Mouse (Mus musculus) heart, postnatal 36 days (tissue): ENCODE data around the gene Cwh43. TPM values are rescaled to one million over a fixed set of nuclear protein-coding genes. Genes with fewer than 3 reads are reported as not detected.

ENCODE experiments used
- DNase-seq, 2 experiments: peaks; one replicate each; pipeline ENCODE4 v3.0.0; 2021 to 2022
- intact Hi-C: fragments of 180-260 bp; cut with DNase I; formaldehyde crosslinking; loops from one replicate; pipeline ENCODE4 v1.15.1; 2025
- total RNA-seq, 2 experiments: library from RNA; stranded (reverse); gene quantifications; 2 replicates each; pipeline ENCODE4 v1.2.3; 2021

Cwh43 gene
- total RNA-seq, result not detected

DNA sequence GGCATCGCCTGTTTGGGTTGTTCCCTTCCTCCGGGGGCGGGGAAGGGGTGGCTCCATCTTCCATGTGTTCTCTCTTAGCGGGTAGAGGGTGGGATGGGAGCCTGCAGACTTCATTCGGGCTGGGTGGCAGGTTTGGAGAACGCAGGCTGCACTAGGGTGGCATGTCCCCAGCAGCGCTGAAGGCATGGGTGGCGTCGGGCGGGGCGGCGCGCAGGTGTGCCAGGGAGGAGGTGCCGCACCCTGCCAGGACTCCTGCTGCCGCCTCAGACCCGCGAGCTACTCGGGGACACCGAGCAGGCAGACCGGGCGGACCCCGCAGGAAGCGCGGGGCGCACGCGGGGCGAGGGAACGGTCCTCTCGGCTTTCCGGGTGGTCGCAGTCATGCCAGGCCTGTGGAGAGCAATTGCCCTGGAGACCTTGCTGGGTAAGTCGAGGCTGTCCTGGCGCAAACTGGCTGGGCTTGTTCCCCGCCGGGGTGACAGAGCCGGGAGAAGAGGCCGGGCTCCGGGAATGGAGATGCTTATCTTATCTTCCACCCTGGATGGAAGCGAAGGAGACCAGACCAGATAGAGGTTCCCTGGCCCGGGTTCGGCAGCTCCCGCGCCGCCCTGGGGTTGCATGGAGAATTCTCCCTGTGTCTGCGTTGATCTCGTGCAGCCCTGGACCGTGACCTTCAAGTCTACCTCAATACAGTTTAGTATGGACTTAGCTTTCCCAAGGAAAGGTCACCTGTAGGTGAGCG is at the start of gene Cwh43:
TSS of gene Cwh43 (plus strand) at position 95 of the 742 bp plus-strand sequence.
- intact Hi-C loops, result no loop called here
- no peak for DNase-seq

DNA sequence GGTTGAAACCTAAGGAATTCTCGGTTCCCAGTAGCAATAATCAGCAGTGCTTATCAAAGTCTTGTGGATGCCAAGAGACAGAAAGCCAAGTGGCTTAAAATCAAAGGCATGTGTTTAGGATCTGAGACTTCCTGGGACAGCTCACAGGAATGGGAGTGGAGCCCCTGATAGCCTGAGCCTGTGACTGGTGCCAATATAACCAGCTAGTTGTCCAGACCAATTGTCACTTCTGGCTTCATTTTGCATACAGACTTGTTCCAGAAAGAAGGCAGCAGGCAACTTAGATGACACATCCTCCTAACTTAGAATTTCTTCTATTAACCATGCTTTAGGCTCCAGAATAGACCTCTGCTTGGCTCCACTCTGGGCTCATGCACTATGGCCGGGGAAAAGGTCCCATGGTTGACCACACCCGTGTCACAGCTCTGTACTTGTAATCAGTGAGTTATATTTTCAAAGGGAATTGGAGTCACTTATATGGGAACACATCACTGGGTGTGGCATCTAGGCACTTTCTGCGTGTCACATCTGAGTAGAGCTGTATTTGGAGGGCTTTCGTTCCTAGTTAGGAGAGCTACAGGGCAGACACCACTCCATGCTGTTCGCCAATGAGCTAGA is 46.6 kb upstream of the Cwh43 start:
- intact Hi-C loops, result no loop called here
- DNase-seq, result peak in 1 of 2 experiments; percentile 10

DNA sequence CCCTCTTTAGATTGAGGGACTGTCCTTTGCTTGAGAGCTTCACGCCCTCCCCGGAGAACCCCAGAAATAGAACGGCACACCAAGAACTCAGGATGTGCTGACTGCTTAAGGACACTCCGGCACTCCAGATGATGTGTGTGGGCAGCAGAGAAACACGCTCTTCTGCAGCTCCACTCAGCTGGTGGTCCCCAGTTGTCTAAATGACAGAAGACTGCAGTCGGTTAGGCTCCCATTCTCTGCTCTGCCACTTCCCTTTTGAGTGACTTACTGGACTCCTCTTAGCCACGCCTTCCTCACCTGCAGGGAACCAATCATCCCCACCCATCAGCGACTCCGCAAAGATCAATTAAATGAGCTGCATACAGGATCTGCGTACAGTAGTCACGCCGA is 46.1 kb upstream of the Cwh43 start:
- DNase-seq, result no peak
- intact Hi-C loops, result no loop called here

DNA sequence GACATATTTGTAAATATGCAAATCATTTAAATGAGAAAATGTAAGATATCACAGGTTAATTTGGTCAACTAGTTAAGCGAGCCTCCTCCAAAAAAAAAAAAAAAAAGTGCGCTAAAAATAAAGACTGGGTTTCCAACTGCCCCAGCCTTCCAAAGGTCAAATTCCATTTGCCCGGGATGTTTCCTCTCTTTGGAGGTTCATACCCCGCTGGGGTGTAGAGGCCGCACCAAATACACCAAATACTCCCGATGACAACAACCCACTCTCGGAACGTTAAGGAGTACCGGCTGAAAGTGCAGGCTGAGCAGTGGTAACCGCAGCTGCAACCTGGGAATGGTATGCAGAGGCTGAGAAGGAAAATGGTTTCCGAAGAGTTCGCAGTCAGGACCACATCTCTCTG is 45.6 kb upstream of the Cwh43 start:
- intact Hi-C loops, result no loop called here
- no peak for DNase-seq

DNA sequence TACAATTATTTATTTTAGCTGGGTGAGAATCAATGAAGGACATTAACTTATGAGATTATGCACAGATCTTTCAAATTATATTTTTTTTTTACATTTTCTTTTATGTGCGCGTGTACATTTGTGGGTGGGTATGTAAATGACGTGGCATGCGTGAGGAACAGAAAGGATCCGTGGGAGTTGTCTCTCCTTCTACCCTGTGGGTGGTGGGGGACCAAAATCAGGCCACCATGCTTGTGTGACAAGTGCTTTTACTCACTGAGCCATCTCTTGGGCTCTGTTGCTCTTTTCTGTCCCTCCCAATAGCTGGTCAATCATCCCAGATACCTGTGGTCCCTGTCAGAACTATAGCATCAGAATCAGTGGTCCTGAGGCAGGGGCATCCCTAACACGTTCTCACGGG is 43.5 kb upstream of the Cwh43 start:
- no peak for DNase-seq
- intact Hi-C loops, result no loop called here

DNA sequence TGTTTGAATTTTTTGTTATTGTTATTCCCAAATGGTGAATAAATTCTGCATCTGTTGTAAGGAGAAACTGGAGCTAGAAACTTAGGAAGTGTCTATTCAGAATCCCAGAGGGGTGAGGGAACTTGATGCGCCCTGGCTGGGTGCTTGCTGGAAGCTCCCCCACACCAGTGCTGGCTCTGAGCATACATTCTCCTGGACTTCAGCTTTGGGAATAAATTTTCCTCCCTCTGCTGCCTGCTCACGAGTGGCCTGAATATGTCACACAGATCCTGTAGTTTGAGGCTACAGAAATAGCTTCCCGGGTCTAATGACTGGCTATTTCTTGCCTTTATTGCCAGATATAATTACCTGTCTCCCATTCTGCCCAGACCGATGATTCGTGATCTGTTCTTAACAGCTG is 43.1 kb upstream of the Cwh43 start:
- DNase-seq, result no peak
- intact Hi-C loops, result no loop called here

DNA sequence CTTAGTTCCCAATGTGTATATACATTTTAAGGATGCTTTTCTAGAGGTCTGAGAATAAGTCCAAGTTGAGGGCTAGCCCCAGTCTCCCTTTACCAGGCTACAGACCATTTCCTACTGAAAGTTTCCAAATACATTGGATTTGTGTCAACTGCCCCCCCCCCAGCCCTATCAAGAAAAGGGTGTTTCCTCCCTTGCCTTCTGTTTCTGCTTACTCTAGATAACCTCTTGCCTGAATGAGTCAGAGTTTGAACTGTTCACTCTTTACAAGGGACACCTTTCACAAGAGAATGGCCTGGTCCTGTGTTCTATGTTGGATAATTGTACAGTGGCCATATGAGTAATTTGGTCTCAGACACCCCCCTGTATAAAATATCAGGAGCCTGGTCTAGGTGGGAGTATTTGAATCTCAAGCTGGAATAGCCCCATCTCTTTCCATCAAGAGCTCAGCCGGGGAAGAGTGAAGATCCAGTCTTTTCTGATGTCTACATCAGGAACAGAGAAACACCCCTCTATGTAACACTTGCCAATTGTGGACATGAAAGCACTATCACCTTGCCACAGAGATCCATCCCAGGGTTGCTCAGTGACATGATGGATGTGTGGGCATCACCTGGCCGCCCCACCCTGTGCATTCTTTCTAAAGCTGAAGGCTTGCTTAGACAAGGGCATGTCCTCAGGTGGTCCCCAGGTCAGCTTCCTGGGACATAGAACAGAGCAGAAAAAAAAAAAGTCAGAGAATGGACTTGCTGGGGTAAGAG is 41.6 kb upstream of the Cwh43 start:
- DNase-seq, result no peak
- intact Hi-C loops, result no loop called here

DNA sequence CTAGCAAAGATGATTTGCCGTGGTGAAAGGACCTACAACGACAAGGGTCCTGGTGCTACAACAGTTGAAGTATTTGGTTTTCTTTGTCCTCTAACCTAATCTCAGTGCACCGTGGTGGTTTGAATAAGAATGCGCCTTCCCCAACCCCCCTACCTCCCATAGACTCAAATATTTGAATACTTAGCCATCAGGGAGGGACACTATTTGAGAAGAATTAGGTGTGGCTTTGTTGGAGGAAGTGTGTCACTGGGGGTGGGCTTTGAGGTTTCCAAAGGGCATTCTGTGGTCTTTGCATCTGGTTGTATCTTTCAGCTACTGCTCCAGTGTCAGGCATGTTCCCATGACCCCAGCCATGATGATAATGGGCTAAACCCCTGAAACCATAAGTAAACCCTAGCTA is 38.0 kb upstream of the Cwh43 start:
- intact Hi-C loops, result no loop called here
- no peak for DNase-seq

DNA sequence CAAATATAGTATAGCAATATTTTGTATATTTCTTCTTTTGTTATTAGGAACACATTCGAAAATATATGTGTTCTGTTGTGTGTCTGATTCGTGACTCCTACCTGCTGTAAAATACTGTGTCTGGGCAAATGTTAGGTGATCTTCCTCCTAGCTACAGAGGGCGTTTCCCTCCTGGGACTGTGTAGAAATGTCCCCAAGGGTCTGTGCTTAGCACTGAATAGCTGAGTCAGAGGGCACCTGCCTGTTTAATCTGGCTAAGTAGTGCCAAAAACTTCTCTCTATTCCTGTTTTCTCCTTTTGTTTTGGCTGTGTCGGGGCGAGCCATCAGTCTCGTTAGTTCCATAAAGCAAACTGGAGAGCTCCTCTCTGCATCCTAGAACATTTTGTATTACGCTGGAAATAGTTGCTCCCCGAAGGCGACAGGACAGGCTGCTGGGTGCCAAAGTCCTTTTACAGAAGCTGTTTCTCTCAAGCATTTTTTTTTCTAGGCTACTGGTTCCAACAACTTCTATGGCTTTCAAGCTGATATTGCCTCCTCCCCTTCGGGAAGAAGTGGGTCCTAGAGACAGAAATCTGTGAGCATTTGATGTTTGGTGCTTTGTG is 36.9 kb upstream of the Cwh43 start:
- peak in 1 of 2 experiments; percentile 9 for DNase-seq
- intact Hi-C loops, result no loop called here

DNA sequence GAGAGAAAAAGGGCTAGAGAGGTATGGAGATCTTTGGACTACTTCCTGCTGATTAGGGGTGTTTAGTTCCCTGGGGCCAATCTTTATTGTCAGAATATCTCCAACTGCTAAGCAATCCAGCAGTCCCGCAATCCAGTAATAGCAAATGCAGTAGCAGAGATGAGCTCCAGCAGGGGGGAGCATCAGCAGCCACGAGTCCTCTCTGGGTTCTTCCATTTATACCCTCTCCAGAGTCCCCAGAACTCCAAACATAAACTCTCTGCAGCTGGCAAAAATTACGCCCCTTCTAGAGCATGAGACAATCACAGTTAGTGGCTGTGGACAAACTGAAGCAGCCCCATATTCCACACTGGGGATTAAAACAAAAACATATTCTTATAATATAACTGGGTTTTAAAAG is 36.1 kb upstream of the Cwh43 start:
- no peak for DNase-seq
- intact Hi-C loops, result no loop called here

DNA sequence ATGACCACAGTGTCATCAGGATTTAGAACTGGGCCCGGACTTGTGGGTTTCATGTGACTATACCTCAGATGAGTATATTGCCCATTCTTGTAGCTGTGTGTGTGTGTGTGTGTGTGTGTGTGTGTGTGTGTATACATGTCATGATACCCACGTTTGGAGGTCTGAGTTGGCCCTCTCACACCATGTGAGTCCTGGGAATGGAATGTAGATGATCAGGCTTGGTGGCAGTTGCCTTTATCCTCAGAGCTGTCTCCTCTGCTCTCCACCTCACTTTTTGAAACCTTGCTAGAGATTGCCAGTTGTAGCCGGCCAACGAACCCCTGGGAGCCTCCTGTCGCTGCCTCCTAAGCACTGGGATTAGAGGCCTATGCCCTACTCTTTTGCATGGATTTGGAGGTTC is 33.3 kb upstream of the Cwh43 start:
- DNase-seq, result no peak
- intact Hi-C loops, result no loop called here

DNA sequence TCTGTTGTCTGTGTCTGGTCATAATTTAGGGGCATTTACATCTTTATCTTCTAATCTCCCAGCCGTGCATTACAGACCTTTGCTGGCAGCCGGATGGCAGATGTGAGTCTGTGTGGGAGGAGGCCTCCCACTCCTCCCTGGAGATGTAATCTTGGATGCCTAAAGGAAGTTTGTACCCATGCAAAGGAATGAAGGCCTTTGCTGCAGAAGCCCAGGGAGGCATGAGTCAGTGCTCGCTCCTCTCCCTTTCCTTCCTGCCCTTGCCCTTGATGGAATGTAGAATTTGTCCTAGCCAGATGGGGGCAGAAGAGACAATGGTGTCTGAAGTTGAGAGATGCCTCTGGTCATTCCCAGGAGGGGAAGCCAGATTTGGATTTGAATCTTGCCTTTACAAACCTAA is 32.7 kb upstream of the Cwh43 start:
- DNase-seq, result no peak
- intact Hi-C loops, result no loop called here

DNA sequence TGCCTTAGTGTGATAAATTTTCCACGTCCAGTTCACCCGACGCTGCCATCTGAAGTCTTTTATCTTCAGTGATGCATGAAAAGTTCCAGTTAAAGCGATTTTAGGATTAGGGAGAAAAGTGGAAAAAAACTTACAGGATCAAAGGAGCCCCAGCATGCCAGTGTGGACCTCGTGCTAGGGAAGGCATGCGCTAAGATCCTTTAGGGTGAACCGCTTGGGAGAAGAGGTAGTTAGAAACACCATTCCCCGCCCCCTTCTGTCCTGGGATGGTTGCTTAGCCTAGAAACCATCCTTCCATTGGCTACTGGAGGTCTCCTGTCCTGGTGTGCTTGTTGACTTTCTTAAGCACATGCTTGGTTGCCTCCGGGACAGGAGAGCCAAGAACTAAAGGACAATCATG is 29.8 kb upstream of the Cwh43 start:
- no peak for DNase-seq
- intact Hi-C loops, result no loop called here

DNA sequence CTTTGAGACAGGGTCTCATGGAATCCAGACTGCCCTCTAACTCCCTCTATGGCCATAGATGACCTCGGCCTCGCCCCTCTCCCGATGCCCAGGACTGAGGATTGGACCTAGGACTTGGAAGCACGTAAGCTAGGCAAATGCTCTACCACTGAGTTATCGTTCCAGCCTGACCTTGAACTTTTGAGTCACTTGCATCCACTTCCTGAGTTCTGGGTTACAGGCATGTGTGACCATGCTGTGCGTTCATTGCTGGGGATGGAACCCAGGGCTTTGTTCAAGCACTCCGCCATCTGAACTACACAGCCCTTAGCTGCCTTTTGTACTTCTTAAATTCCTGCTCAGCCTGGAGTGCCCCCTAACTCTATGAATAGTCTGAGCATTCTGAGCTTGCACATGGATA is 29.4 kb upstream of the Cwh43 start:
- no peak for DNase-seq
- intact Hi-C loops, result no loop called here

DNA sequence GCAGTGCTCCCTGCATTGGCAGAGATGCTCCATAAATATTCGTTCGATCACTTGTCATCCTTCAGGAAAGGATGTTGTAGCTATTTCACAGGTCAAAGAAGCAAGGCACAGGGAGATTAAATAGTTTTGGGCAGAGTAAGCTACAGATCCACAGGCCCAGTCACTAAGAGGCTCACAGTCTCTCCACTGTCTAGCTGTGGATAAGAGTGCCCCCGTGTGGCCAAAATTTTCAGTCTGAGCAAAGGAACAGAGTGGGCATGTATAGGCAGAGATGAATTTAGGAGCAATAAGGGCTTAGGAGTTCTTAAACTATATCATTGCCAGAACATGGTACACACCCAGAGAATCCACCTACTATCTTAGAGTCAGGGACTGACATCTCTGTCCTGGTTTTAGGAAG is 26.0 kb upstream of the Cwh43 start:
- intact Hi-C loops, result loop anchor here (1.0 to 5.0 kb wide), 4 partner anchors 63 to 308 kb away; no protein-coding TSS in a partner anchor
- DNase-seq, result peak; percentile 84 to 91

DNA sequence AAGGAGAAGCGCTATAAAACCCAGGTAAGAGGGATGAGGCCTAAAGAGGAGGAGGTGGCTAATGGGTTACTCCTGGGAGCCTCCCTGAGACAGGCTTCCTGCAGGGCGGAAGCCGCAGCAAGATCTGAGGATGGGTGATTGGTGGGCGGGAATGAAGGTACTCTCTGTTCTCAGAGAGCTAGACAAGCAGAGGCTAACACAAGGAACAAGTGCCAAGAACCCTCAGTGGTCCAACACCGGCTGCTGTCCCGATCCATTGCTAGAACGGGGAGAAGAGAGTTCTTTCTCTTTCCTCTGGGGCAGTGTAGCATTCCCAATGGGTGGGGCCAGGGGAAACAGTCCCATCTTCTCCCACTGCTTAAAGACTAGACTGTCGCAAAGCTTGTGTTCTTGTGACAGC is 25.0 kb upstream of the Cwh43 start:
- intact Hi-C loops, result loop anchor here (1.0 to 5.0 kb wide), 4 partner anchors 64 to 309 kb away; no protein-coding TSS in a partner anchor
- DNase-seq, result peak; percentile 14 to 15

DNA sequence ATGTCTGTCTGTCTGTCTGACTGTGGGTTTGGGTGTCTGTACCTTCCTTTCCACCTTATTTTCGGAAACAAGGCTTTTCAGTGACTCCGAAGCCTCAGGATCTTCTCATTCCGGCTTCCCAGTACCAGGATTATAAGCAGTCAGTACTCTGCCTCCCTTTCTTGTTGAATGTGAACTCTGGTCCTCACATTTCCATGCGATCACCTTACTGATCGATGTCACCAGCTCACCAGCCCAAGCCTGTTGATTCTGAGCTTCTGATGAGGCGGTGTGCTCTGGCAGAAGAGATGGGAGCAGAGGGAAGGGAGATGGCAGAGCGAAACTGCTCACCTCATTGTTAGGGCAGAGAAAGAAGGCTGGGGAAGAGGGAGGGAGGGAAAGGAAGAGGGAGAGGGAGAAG is 24.4 kb upstream of the Cwh43 start:
- peak in 1 of 2 experiments; percentile 9 for DNase-seq
- intact Hi-C loops, result loop anchor here (5.0 kb wide), 3 partner anchors 64 to 309 kb away; no protein-coding TSS in a partner anchor

DNA sequence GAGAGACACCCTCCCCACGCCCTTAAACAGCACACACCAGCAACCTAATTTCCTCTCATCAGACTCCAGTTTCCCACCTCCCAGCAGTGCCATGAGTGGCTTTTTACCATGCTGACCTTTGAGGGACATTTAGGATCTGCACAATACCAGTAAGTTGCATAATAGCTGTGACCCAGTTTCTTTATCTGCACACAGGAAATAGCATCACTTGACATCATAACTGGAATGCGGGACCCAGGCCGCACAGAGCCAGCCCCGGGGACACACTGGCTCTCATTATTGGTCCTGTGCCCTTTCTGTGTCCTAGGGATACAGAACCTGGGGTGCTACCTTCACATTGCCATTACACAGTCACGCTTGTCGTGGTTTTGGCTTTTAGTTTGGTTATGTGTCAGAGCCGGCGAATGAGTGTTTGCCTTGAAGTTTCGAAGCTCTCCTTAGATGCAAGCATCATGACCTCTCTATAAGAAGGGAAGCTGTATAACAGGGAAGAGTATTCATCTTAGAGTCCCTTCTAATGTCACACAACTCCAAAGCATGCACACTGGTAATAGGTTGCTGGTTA is 23.8 kb upstream of the Cwh43 start:
- intact Hi-C loops, result loop anchor here (1.0 to 5.0 kb wide), 4 partner anchors 65 to 398 kb away; no protein-coding TSS in a partner anchor
- DNase-seq, result peak; percentile 18 to 29

DNA sequence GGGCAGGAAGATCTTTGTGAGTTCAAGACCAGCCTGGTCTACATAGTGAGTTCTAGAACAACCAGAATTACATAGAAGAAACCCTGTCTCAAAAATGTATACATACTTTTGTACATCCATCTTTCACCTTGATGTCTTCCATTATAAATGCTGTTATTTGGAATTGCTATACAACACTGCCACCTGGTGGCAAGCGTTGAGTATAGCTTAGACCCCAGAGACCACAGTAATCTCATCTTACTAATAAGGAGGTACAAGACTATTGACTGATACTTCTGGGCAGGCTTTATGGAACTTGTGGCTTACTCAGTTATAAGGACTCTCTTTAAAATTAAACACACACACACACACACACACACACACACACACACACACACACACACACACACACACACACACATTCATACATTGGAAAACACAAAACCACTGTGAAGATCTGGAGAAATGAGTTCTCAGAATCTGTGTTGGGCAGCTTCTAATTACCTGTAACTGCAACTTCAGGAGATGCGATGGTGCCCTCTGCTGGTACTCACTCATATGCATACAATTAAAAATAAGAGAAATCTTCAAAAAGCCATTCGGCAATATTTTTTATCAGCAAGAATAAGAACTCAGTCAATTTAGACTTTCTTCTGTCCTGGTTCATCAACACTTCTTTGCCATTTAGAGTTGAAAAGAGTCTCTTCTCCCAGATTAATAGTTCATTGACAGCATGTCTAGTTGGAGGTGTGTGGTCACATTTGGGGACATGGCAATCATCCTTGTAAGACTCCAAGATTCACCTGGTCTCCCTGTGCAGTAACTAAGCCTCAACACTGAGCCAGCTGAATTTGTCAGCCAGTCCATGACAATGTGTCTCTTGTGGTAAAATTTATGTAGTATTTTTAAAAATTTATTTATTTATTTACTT is 22.9 kb upstream of the Cwh43 start:
- intact Hi-C loops, result loop anchor here (1.0 to 5.0 kb wide), 4 partner anchors 66 to 399 kb away; no protein-coding TSS in a partner anchor
- DNase-seq, result peak; percentile 68 to 74

DNA sequence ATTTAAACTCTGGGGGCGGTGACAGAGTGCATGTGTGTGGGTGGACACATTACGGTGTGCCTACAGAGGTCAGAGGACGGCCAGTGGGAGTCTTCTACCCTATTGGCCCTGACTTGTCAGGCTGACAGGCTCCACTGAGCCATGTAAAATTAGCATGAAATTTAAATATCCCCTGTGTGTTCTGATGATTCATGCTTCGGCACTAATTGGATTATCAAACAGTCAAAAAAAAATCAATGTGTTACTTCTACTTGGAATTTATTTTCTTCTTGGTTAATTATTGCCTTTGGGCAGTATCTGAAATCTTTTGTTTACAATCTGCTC is 22.3 kb upstream of the Cwh43 start:
- intact Hi-C loops, result loop anchor here (5.0 kb wide), 3 partner anchors 66 to 311 kb away; no protein-coding TSS in a partner anchor
- DNase-seq, result no peak
